Mouse (Mus musculus) embryonic facial prominence, embryonic 10.5 days (tissue): ENCODE data around the gene Atmin. TPM values are rescaled to one million over a fixed set of nuclear protein-coding genes. Genes with fewer than 3 reads are reported as not detected.
A peak's percentile ranks its signal among the peaks of the same experiment; 100 is the strongest.

Experiments used
- DNase-seq: peaks from one replicate; pipeline ENCODE4 v3.0.0-alpha.2; 2017; ENCODE audit warnings: low spot score
- H3K27ac ChIP-seq: fragments of 300-500 bp; sonication (generic); replicated peaks from 2 replicates; pipeline ENCODE4 v1.5.1; 2016; ENCODE audit warnings: mild to moderate bottlenecking
- H3K27me3 ChIP-seq: fragments of 300-500 bp; sonication (generic); replicated peaks from 2 replicates; pipeline ENCODE4 v1.6.1; 2016; ENCODE audit warnings: low read depth, mild to moderate bottlenecking; ENCODE audit not compliant: poor library complexity, severe bottlenecking
- H3K36me3 ChIP-seq: fragments of 300-500 bp; sonication (generic); replicated peaks from 2 replicates; pipeline ENCODE4 v1.6.1; 2016; ENCODE audit warnings: mild to moderate bottlenecking, moderate library complexity
- H3K4me1 ChIP-seq: fragments of 300-500 bp; sonication (generic); 2 replicates; pipeline ENCODE4 v1.6.1; 2016
- H3K4me3 ChIP-seq: fragments of 300-500 bp; sonication (generic); 2 replicates; pipeline ENCODE4 v1.5.1; 2016; ENCODE audit warnings: mild to moderate bottlenecking, moderate library complexity
- H3K9me3 ChIP-seq: fragments of 300-500 bp; sonication (generic); 2 replicates; pipeline ENCODE4 v1.6.1; 2016; ENCODE audit warnings: mild to moderate bottlenecking
- WGBS: fragments of 180-500 bp; shearing (Covaris S2); methylation state at CpG from one replicate; pipeline ENCODE4 v1.1.7; 2016; 5-methylcytosine and 5-hydroxymethylcytosine counted together
- polyA plus RNA-seq: library from polyadenylated mRNA; unstranded; fragments of >200 nt; fragmentation: Nextera tagmentation; extraction: Ambion mirVana; gene quantifications from 2 replicates; pipeline ENCODE4 v1.2.1, GENCODE M21; 2016

The Atmin gene
- polyA plus RNA-seq, 1 experiment from 2014 or later, result 12.4 TPM

DNA sequence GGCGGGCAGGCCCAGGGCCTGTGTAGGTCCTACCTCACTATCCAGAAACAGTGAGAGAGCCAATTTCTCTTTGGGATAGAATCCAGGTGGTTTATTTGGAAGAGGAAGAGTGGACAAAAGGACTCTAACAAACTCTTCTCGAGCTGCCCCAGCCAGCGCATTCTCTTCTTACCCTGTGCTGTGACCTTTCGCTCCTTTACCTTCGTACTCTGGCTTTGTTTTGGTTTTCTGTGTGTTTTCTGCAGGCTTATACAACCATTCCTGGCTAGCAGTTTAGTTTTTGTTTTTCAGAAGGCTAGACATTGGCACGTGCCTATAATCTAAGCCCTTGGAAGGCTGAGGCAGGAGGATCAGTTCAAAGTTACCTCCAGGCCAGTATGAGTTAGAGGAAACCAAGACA is 26.3 kb downstream of the Atmin start:
- H3K27ac ChIP-seq, result no peak overlapping the region
- no peak overlapping the region for H3K4me3 ChIP-seq
- H3K36me3 ChIP-seq, result no peaks in the 10 kb centered on the region
- no peaks in the 10 kb centered on the region for H3K27me3 ChIP-seq
- H3K4me1 ChIP-seq, result peaks cover 6% of the 10 kb centered on the region
- no peaks in the 10 kb centered on the region for H3K9me3 ChIP-seq
- no peak for DNase-seq
- 83% methylated on average over 6 of the region's 6 CpGs for WGBS

- no peaks in the 10 kb centered on the region for H3K27me3 ChIP-seq
- peaks cover 30% of the 10 kb centered on the region for H3K4me1 ChIP-seq
- no peak overlapping the region for H3K4me3 ChIP-seq
- no peaks in the 10 kb centered on the region for H3K36me3 ChIP-seq
- no peak for DNase-seq
- peak overlapping the region; percentile 35; the same call in 1 of the 2 replicates for H3K27ac ChIP-seq
- H3K9me3 ChIP-seq, result no peaks in the 10 kb centered on the region
- 31% methylated on average over 5 of the region's 5 CpGs for WGBS
These were observed 31.9 kb downstream of the Atmin start for GRCm38 (mm10) chr8:116975066-116975465.

GRCm38 (mm10) chr8:116975606-116976005 is 32.4 kb downstream of the Atmin start:
- no peaks in the 10 kb centered on the region for H3K27me3 ChIP-seq
- H3K4me3 ChIP-seq, result no peak overlapping the region
- no peak for DNase-seq
- H3K27ac ChIP-seq, result no peak overlapping the region
- H3K9me3 ChIP-seq, result no peaks in the 10 kb centered on the region
- WGBS, result 64% methylated on average over 5 of the region's 5 CpGs
- peaks cover 26% of the 10 kb centered on the region for H3K4me1 ChIP-seq
- H3K36me3 ChIP-seq, result no peaks in the 10 kb centered on the region

DNA sequence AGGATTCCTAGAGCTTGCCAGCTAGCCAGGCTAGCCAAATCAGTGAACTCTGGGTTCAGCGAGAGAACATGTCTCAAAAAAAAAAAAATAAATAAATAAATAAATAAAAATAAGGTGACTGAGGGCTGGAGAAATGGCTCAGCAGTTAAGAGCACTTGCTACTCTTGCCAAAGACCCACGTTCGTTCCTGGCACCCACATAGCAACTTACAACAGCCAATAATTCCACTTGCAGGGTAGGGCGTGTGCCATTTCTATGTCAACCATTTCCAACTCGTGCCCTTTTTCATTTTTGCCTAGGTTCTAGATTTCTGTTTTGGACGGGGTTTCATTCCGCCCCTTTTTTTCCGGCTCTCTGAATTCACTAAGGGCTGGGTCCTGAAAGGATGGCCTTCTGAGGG is 34.9 kb downstream of the Atmin start:
- H3K9me3 ChIP-seq, result no peaks in the 10 kb centered on the region
- WGBS, result 36% methylated on average over 8 of the region's 8 CpGs
- H3K36me3 ChIP-seq, result peaks cover 20% of the 10 kb centered on the region
- no peaks in the 10 kb centered on the region for H3K27me3 ChIP-seq
- H3K4me1 ChIP-seq, result peaks cover 26% of the 10 kb centered on the region
- H3K27ac ChIP-seq, result peak overlapping the region; percentile 72
- DNase-seq, result no peak
- peak overlapping the region; percentile 82 for H3K4me3 ChIP-seq

GRCm38 (mm10) chr8:116978631-116979256 is 35.6 kb downstream of the Atmin start, which contains the start of gene 1700030J22Rik:
1700030J22Rik (minus strand) TSS chr8:116978959.
- under 1% methylated on average over 46 of the region's 46 CpGs for WGBS
- Histone ChIP-seq H3K27me3 (no peaks in the 10 kb centered on the region), H3K4me3 (peak within 1 kb of the TSS; percentile 82), H3K9me3 (no peaks in the 10 kb centered on the region), H3K4me1 (peaks cover 26% of the 10 kb centered on the region), H3K36me3 (peaks cover 27% of the 10 kb centered on the region), H3K27ac (peak within 1 kb of the TSS; percentile 72)
- peak; percentile 98 for DNase-seq

DNA sequence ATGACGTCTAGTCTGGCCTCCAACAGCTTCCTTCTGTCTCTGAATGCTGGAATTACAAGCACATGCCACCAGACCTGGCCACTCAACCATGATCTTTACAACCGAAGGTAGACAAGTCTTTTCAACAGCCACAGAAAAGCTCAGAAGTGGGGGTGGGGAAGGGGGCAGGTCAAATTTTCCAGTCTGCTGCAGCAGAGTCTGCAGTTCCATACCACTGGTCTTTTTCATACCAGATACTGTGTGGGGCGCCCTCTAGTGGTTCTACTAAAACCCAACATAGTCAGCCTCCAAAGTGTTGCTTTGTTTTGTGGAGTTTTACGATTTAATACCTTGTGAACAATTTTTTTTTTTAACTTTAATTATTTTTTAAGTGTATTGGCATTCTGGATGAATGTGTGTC is 36.9 kb downstream of the Atmin start:
- H3K9me3 ChIP-seq, result no peaks in the 10 kb centered on the region
- no peak overlapping the region for H3K27ac ChIP-seq
- H3K4me1 ChIP-seq, result peaks cover 23% of the 10 kb centered on the region
- no peaks in the 10 kb centered on the region for H3K27me3 ChIP-seq
- DNase-seq, result peak; percentile 67
- no peak overlapping the region for H3K4me3 ChIP-seq
- H3K36me3 ChIP-seq, result peaks cover 40% of the 10 kb centered on the region
- 22% methylated on average over 4 of the region's 4 CpGs for WGBS

GRCm38 (mm10) chr8:116989842-116990241 is 46.6 kb downstream of the Atmin start:
- Histone ChIP-seq H3K4me3 (no peak overlapping the region), H3K4me1 (peaks cover 22% of the 10 kb centered on the region), H3K27ac (no peak overlapping the region), H3K9me3 (no peaks in the 10 kb centered on the region), H3K36me3 (peaks cover 61% of the 10 kb centered on the region), H3K27me3 (no peaks in the 10 kb centered on the region)
- no peak for DNase-seq
- 97% methylated on average over 3 of the region's 3 CpGs for WGBS

DNA sequence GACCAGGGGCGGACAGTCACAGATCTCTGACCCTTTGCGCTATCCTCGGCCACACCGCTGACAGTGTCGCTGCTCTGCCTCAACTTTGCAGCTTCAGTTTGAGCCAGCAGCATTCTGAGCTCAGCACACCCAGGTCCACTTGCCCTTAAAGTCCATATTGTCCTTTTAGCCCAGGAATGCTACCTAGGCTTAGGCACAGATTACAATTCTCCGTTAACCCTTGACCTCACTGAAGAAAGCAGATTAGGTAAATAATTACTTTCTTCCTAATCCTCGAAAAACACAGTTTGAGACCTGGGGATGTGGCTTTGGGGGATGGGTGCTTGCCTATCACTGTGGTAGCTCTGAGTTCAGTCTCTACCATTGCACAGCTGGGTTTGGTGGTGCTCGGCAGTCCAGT is 48.0 kb downstream of the Atmin start:
- Histone ChIP-seq H3K9me3 (no peaks in the 10 kb centered on the region), H3K4me3 (no peak overlapping the region), H3K36me3 (peaks cover 47% of the 10 kb centered on the region), H3K27ac (no peak overlapping the region), H3K27me3 (no peaks in the 10 kb centered on the region), H3K4me1 (peaks cover 22% of the 10 kb centered on the region)
- no peak for DNase-seq
- WGBS, result 82% methylated on average over 8 of the region's 8 CpGs

DNA sequence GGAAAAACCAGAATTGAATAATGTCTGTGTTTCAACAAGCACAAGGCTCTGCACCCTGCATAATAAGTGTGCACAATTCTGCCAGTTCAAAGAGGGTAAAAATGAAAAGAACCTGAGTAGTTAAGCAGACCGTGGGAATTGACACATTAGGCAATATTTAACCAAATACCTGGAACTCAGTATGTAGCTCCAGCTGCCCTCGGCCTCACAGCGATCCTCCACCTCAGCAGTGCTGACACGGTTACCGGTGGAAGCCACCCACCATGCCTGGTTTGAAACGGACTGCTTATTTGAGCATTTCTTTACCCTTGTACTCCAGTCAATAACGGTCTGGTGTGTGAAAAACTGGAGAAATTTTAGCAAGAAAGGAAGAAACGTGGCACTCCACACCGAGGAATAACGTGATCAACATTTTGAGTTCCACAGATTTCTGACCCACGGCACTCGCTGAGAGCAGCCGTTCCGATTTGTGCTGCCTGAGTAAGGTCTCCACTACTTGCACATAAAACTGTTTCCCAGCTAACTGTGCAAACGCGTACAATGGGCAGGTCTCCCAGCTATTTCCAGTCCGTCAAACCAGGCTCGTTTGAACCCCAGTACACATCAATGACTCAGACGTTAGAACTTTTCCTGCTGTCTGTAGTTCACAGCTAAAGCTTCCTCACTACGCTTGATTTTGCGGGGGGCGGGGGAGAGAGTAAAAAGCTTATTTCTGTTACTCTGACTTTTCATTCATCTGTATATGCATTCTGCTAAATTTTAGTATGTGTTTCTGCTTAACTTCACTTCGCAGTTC is 49.2 kb downstream of the Atmin start:
- WGBS, result 18% methylated on average over 23 of the region's 23 CpGs

GRCm38 (mm10) chr8:116993095-116993867 is 50.1 kb downstream of the Atmin start, which contains the start of gene Gcsh:
Gcsh (minus strand) TSS chr8:116993537.
- Histone ChIP-seq H3K9me3 (no peaks in the 10 kb centered on the region), H3K27ac (peak within 1 kb of the TSS; percentile 87), H3K4me3 (peak within 1 kb of the TSS; percentile 82), H3K4me1 (peaks cover 22% of the 10 kb centered on the region), H3K36me3 (peaks cover 27% of the 10 kb centered on the region), H3K27me3 (no peaks in the 10 kb centered on the region)
- WGBS, result under 1% methylated on average over 56 of the region's 56 CpGs
- peak; percentile 100 for DNase-seq

More for the DNA sequence above, 49.2 kb downstream of the Atmin start:
- Histone ChIP-seq H3K27ac (peak overlapping the region; percentile 87), H3K36me3 (peaks cover 36% of the 10 kb centered on the region), H3K4me3 (peak overlapping the region; percentile 82), H3K9me3 (no peaks in the 10 kb centered on the region), H3K27me3 (no peaks in the 10 kb centered on the region), H3K4me1 (peaks cover 22% of the 10 kb centered on the region)
- DNase-seq, result peak; percentile 14

- peak overlapping the region; percentile 83 for H3K27ac ChIP-seq
- WGBS, result 64% methylated on average over 11 of the region's 11 CpGs
- no peaks in the 10 kb centered on the region for H3K9me3 ChIP-seq
- H3K4me1 ChIP-seq, result peaks cover 22% of the 10 kb centered on the region
- DNase-seq, result no peak
- peak overlapping the region; percentile 82 for H3K4me3 ChIP-seq
- peaks cover 19% of the 10 kb centered on the region for H3K36me3 ChIP-seq
- H3K27me3 ChIP-seq, result no peaks in the 10 kb centered on the region
These were observed 51.0 kb downstream of the Atmin start for GRCm38 (mm10) chr8:116994016-116994716.
